Mouse (Mus musculus): ENCODE results near the gene Git1. TPM values are rescaled to one million over a fixed set of nuclear protein-coding genes. Genes with fewer than 3 reads are reported as not detected.

The Git1 gene
- polyA plus RNA-seq, 1 experiment = 53.9 TPM

GRCm38 (mm10) chr11:77462283-77463100, 30.9 kb upstream of the Git1 start, which contains the start of gene Coro6:
TSS of gene Coro6 (plus strand) at chr11:77462411.
- Histone ChIP-seq H3K36me3 (ENCODE audit: control insufficient read depth, insufficient read depth) (no peaks in the 10 kb centered on the region), H3K79me2 (ENCODE audit: control insufficient read depth, insufficient read depth) (no peaks in the 10 kb centered on the region), H3K27me3 (ENCODE audit: control insufficient read depth, insufficient read depth, insufficient read length) (no peaks in the 10 kb centered on the region), H3K4me2 (ENCODE audit: low read depth) (peak within 1 kb of the TSS; percentile 98), H3ac (ENCODE audit: control insufficient read depth, insufficient read length) (peak within 1 kb of the TSS; percentile 30), H3K4me3 (peak within 1 kb of the TSS; percentile 35)
- TF ChIP-seq POLR2AphosphoS2 (IDR thresholded peaks at IDR 0.05; ENCODE audit: insufficient read length, low read depth) (peak; percentile 91), E2F4 (IDR thresholded peaks at IDR 0.05; ENCODE audit: insufficient read depth) (peak; percentile 70), POLR2A (IDR thresholded peaks at IDR 0.05; ENCODE audit: insufficient read length, low read depth) (peak; percentile 97), SRF (IDR thresholded peaks at IDR 0.05; ENCODE audit: control insufficient read depth, insufficient read length, low read depth) (no peak), CEBPB (IDR thresholded peaks at IDR 0.05; ENCODE audit: insufficient read depth, poor library complexity, severe bottlenecking) (no peak), MYOG (IDR thresholded peaks at IDR 0.05; ENCODE audit: control insufficient read depth in 1 of 3, insufficient read depth in 1 of 3, insufficient read length in 2 of 3, low read depth in 2 of 3) (peak; percentile 7 to 93 (median 82)), MAX (IDR thresholded peaks at IDR 0.05; ENCODE audit: low read depth) (no peak), REST (IDR thresholded peaks at IDR 0.05; ENCODE audit: insufficient read depth, insufficient read length) (no peak), TCF12 (IDR thresholded peaks at IDR 0.05; ENCODE audit: insufficient read depth, poor library complexity, severe bottlenecking) (no peak), USF1 (IDR thresholded peaks at IDR 0.05; ENCODE audit: low read depth) (no peak), MYOD1 (IDR thresholded peaks at IDR 0.05; ENCODE audit: control insufficient read depth in 1 of 3, insufficient read length in 2 of 3, low read depth in 2 of 3) (peak in 2 of 3 experiments; percentile 97 to 99), TCF3 (IDR thresholded peaks at IDR 0.05; ENCODE audit: insufficient read length, low read depth) (peak; percentile 81)

GRCm38 (mm10) chr11:77463101-77463445, 30.3 kb upstream of the Git1 start:
- TF ChIP-seq POLR2A (IDR thresholded peaks at IDR 0.05; ENCODE audit: insufficient read length, low read depth) (peak; percentile 29), MAX (IDR thresholded peaks at IDR 0.05; ENCODE audit: low read depth) (no peak)
- H3K4me3 ChIP-seq = peak overlapping the region; percentile 35
- no peaks in the 10 kb centered on the region for H3K36me3 ChIP-seq (ENCODE audit: control insufficient read depth, insufficient read depth)
- H3K27me3 ChIP-seq (ENCODE audit: control insufficient read depth, insufficient read depth, insufficient read length) = no peaks in the 10 kb centered on the region
- peak overlapping the region; percentile 98 for H3K4me2 ChIP-seq (ENCODE audit: low read depth)
- H3ac ChIP-seq (ENCODE audit: control insufficient read depth, insufficient read length) = peak overlapping the region; percentile 30
- no peaks in the 10 kb centered on the region for H3K79me2 ChIP-seq (ENCODE audit: control insufficient read depth, insufficient read depth)

DNA sequence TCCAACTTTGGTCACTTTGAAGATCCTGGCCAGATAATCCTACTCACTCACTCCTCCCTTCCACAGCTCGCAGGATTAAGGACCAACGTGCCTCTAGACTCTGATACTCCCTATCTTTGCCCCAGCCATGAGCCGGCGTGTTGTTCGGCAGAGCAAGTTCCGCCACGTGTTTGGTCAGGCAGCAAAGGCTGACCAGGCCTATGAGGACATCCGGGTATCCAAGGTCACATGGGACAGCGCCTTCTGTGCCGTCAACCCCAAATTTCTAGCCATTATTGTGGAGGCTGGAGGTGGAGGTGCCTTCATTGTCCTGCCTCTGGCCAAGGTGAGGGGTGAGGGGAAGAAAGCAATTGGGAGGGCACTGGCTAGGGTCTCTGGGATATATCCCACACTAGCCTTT, 29.6 kb upstream of the Git1 start:
- H3ac ChIP-seq (ENCODE audit: control insufficient read depth, insufficient read length) = no peak overlapping the region
- no peaks in the 10 kb centered on the region for H3K79me2 ChIP-seq (ENCODE audit: control insufficient read depth, insufficient read depth)
- TF ChIP-seq POLR2AphosphoS2 (IDR thresholded peaks at IDR 0.05; ENCODE audit: insufficient read length, low read depth) (peak; percentile 18), MYOG (IDR thresholded peaks at IDR 0.05; ENCODE audit: control insufficient read depth in 1 of 3, insufficient read depth in 1 of 3, insufficient read length in 2 of 3, low read depth in 2 of 3) (no peak)
- H3K4me2 ChIP-seq (ENCODE audit: low read depth) = peak overlapping the region; percentile 98
- H3K27me3 ChIP-seq (ENCODE audit: control insufficient read depth, insufficient read depth, insufficient read length) = no peaks in the 10 kb centered on the region
- peak overlapping the region; percentile 35 for H3K4me3 ChIP-seq
- H3K36me3 ChIP-seq (ENCODE audit: control insufficient read depth, insufficient read depth) = no peaks in the 10 kb centered on the region

GRCm38 (mm10) chr11:77464684-77465083, 28.7 kb upstream of the Git1 start:
- TF ChIP-seq USF1 (IDR thresholded peaks at IDR 0.05; ENCODE audit: low read depth) = no peak
- TF ChIP-seq MAX (IDR thresholded peaks at IDR 0.05; ENCODE audit: low read depth) = no peak
- no peak for TF ChIP-seq E2F4 (IDR thresholded peaks at IDR 0.05; ENCODE audit: insufficient read depth)
- TF ChIP-seq MYOD1 (IDR thresholded peaks at IDR 0.05; ENCODE audit: control insufficient read depth in 1 of 3, insufficient read length in 2 of 3, low read depth in 2 of 3) = peak in 1 of 3 experiments; percentile 67
- no peak for TF ChIP-seq CEBPB (IDR thresholded peaks at IDR 0.05; ENCODE audit: insufficient read depth, poor library complexity, severe bottlenecking)
- TF ChIP-seq TCF3 (IDR thresholded peaks at IDR 0.05; ENCODE audit: insufficient read length, low read depth) = no peak
- TF ChIP-seq MYOG (IDR thresholded peaks at IDR 0.05; ENCODE audit: control insufficient read depth in 1 of 3, insufficient read depth in 1 of 3, insufficient read length in 2 of 3, low read depth in 2 of 3) = peak in 1 of 3 experiments; percentile 54
- no peak for TF ChIP-seq SRF (IDR thresholded peaks at IDR 0.05; ENCODE audit: control insufficient read depth, insufficient read length, low read depth)
- TF ChIP-seq POLR2AphosphoS2 (IDR thresholded peaks at IDR 0.05; ENCODE audit: insufficient read length, low read depth) = peak; percentile 48
- TF ChIP-seq POLR2A (IDR thresholded peaks at IDR 0.05; ENCODE audit: insufficient read length, low read depth) = no peak
- Histone ChIP-seq H3K27me3 (ENCODE audit: control insufficient read depth, insufficient read depth, insufficient read length) (no peaks in the 10 kb centered on the region), H3K36me3 (ENCODE audit: control insufficient read depth, insufficient read depth) (no peaks in the 10 kb centered on the region), H3K79me2 (ENCODE audit: control insufficient read depth, insufficient read depth) (no peaks in the 10 kb centered on the region), H3ac (ENCODE audit: control insufficient read depth, insufficient read length) (no peak overlapping the region), H3K4me2 (ENCODE audit: low read depth) (peak overlapping the region; percentile 98), H3K4me3 (no peak overlapping the region)

DNA sequence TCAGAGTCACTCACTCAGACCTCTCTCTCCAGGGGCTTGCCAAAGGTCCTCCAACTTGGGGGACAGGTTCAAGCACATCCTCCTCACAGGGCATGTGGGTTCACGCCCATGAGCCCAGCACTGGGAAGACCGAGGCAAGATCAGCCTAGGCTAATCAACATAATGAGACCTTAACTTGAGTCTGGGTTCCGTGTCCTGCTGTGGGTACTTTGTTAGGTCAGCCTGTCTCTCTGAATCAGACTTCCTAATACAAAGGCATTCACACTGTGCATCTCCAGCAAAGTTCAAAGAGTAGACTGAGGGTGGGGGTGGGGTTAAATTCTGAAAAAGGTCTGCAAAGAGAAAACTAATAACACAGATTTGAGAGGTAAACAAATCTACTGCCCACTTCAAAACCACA, 28.3 kb upstream of the Git1 start:
- Histone ChIP-seq H3K27me3 (ENCODE audit: control insufficient read depth, insufficient read depth, insufficient read length) (no peaks in the 10 kb centered on the region), H3ac (ENCODE audit: control insufficient read depth, insufficient read length) (no peak overlapping the region), H3K4me2 (ENCODE audit: low read depth) (peak overlapping the region; percentile 98), H3K79me2 (ENCODE audit: control insufficient read depth, insufficient read depth) (no peaks in the 10 kb centered on the region), H3K36me3 (ENCODE audit: control insufficient read depth, insufficient read depth) (no peaks in the 10 kb centered on the region), H3K4me3 (no peak overlapping the region)
- TF ChIP-seq POLR2AphosphoS2 (IDR thresholded peaks at IDR 0.05; ENCODE audit: insufficient read length, low read depth) (no peak), CEBPB (IDR thresholded peaks at IDR 0.05; ENCODE audit: insufficient read depth, poor library complexity, severe bottlenecking) (no peak), USF1 (IDR thresholded peaks at IDR 0.05; ENCODE audit: low read depth) (no peak), REST (IDR thresholded peaks at IDR 0.05; ENCODE audit: insufficient read depth, insufficient read length) (no peak), E2F4 (IDR thresholded peaks at IDR 0.05; ENCODE audit: insufficient read depth) (no peak), MYOD1 (IDR thresholded peaks at IDR 0.05; ENCODE audit: control insufficient read depth in 1 of 3, insufficient read length in 2 of 3, low read depth in 2 of 3) (no peak), TCF3 (IDR thresholded peaks at IDR 0.05; ENCODE audit: insufficient read length, low read depth) (no peak), TCF12 (IDR thresholded peaks at IDR 0.05; ENCODE audit: insufficient read depth, poor library complexity, severe bottlenecking) (no peak), MYOG (IDR thresholded peaks at IDR 0.05; ENCODE audit: control insufficient read depth in 1 of 3, insufficient read depth in 1 of 3, insufficient read length in 2 of 3, low read depth in 2 of 3) (no peak), MAX (IDR thresholded peaks at IDR 0.05; ENCODE audit: low read depth) (no peak), POLR2A (IDR thresholded peaks at IDR 0.05; ENCODE audit: insufficient read length, low read depth) (no peak)
